Mouse (Mus musculus) CH12F3 (cell line): ENCODE results near the gene Ssu72.

Source experiments
- in situ Hi-C: fragments of 300-500 bp; cut with MboI; formaldehyde crosslinking; loops from 2 replicates; pipeline ENCODE4 v1.14.3; 2020; ENCODE audit warnings: low sequenced_read_pairs

Ssu72 gene

DNA sequence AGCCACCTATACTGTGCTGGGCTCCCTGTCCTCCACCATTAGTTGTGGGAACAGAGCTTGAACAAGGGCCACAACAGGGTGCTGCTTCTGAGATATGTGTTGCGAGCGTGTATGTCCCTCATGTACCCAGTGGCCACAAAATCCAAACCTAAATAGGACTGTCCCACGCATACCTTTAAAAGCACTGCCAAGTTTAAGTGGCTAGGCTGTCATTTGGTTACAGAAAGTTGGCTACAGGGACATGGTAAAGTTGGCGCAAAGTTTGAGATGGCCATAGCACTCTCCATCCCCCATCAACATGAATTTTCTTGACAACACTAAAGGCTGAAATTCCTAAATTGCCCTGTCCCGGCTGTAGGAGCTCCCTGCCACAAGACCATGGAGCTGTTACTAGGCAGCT is 40.5 kb downstream of the Ssu72 start:
- in situ Hi-C loops: no loop called here

DNA sequence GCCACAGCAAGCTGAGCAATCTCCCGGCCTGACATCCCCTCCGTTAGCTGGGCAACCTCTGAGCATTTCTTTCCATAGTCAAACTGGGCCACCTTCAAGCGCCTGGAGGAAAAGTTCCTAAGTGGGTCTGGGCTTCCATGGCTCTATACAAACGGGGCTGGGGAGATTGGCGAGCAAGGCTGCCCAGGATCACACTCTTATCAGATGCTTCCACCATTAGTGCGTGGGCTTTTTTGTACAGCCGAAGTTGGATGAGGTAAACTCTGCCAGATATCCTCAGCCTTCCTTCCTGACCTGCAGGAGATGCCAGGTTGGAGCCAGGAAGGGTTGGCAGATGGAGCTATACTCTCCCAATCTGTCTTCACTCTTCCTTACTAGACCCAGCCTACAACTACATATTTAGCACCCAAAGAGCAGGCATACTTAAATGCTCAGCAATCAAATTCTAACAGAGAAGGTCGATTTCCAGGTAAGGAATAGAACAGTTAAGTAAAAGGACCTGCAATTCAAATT is 41.5 kb downstream of the Ssu72 start:
- in situ Hi-C loops: no loop called here

DNA sequence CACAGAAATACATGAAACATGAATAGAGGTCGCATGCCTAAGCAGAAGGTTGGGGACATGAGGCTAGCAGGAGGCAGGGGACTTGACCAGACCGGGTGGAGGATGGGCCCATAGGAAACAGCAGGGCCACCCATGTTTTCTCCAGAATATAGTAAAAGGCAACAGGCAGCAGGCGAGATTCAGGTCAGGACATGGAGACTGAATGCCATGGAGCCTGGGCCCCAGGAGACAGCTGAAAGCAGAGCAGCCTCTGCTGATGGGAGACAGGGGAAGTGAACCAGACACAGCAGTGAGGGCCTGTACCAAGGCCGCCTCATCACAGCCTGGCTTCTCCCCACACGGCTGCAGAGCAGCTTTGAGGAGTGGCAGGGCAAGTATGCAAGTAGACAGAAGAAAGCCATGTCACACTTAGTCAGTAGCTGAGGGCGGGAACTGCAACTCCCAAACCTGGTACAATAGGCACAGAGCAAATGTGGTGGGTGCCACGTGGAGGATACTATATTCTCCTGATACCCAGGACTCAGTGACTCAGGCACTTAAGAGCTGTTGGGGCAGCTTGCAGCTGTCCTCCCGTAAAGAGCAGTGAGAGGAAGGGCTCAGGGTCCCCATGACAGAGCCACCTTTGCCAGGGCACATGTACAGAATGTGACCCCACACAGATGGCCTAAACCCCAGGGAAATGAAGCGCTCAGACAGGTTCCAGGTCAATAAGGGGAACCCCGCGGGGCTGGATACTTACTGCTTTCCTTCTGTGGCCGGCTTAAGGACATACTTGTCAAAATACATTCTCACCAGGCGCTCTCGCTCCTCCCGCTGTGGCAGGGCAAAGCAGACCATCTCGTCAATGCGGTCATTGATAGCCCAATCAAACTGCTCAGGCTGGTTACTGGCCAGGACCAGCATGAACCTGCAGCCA is 42.2 kb downstream of the Ssu72 start:
- in situ Hi-C loops: no loop called here

DNA sequence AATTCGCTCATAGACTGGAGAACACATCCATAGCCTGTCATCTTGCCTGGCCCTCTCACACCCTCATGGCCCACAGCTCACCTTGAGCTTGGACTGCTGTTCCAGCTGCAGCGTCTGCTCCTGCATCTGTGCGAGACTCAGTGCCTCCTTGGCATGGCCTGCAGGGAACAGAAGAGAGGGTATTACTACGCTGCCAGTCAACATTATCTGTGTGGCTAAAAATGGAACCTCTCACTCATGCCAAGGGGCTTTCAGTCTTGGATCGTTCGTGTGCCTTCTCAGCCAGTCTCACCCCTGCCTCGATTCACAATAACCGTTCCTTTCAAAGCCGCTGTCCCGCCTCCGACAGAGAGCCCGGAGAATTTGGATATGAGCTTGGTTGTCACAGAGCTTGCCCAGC is 52.4 kb downstream of the Ssu72 start:
- in situ Hi-C loops: no loop called here

DNA sequence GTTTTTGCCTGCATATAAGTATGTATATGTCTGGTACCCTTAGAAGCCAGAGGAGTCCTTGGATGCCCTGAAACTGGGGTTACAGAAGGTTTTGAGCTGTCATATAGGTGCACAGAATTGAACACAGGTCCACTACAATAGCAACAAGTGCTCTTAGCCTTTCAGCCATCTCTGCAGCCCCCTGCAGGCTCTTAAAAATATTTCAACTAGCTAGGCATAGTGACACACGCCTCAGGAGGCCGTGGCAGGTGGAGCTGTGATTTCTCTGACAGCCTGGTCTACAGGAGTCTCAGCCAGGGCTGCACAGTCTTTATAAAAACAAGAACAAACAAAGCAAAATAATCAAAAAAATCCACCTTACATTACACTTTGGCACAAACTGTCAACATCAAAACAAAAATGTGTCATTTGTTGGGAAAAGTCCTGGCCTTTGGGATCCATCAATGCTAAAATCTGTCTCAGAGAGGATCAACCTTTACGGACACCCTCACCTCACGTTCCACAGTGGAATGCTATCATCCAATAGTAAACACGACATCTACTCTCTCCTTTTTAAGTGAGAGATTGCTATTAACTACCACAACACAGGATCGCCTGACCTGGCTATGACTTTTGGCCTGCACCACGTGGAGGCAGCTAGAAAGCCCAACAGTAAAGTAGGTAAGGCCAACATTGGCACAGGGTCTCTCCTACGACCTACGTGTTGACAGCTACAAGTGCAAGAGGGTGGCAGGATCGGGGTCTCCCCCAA is 55.4 kb downstream of the Ssu72 start:
- in situ Hi-C loops: no loop called here

DNA sequence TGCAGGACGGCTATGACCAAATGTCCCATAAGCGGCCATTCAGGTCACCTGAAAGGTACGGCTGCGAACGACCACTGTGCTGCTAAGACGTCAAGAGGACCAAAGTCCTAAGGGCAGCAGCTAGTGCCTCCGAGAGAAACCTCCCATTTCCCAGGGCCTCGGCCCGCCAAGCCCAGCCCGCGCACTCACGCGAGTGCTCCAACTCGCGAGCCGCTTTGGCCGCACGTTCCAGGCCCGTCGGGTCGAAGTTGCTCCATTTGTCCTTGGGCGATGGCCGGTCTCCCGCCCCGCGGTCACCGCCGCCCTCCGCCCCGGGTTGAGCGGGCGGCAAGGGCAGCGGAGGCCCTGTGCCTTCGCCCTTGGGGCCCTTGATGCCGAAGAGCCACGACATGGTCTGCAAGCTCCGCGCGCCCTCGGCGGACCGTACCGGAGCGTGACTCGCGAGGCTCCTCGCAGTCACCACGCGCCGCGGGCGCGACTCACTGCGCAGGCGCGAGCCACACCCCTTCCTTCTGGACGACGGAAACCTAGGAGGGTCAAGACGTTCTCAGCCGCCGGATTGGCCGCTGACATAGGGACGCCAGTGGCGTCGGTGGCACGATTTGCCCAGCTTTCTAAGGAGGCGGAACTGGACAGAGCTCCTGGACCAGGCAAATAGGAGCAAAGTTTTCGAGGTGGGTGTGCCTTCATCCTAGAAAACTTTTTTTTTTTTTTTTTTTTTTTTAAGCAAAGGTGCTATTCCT is 56.2 kb downstream of the Ssu72 start, which contains the start of gene Atad3a:
Atad3a (minus strand) TSS at position 481 of the 743 bp plus-strand sequence.
- in situ Hi-C loops: no loop called here

DNA sequence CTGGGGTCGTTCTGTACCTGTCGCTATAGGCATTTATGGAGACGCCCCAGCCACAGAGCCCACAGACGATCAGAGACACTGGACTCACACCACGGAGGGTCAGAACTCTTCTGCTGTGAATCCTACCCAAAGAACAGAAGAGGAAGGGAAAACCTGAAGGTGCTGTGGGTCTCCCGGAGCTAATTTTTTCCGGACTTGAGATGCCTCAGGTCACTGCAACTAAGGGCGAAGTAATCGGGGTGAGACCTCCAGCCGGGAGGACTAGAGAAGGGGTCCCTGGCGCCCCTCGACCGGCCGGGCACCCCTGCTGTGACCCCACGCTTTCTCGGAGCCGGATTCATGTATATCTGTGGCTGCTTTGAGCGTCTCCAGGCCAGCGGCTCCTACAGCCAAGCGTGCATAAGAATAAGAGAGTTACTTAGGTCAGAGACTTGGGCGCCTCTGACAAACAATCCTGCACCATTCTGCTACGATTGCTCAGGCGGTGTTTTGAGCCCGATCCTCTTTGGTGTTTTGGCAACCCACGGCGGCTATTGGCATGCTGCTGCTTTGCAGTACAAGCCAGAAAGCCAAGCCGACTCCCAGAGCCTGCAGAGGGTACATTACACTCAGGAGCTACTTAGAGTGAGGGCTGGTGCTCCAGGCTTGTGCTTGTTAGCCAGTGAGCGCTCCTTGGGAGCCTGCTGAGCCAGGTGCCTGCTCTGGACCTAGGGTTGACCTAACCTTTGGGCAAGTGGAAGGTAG is 56.9 kb downstream of the Ssu72 start:
- in situ Hi-C loops: no loop called here

DNA sequence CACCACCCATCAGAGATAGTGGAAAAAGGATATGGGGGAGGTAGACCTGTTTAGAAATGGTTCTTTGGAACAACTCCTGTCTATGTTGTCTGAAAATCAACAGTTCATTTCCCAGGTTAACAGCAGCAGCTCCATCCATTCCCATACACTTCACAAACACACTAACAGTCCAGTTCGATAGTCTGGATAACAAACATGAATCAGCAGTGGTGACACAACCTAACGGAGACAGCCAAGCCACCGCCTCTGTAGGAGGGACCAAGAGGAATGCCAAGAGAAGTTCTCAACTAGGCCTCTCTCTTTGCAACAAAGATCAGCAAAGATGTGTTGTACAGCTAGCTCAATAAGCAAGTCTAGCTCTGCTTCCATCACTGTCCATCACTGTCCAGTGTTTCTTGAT is 57.8 kb downstream of the Ssu72 start:
- in situ Hi-C loops: no loop called here

DNA sequence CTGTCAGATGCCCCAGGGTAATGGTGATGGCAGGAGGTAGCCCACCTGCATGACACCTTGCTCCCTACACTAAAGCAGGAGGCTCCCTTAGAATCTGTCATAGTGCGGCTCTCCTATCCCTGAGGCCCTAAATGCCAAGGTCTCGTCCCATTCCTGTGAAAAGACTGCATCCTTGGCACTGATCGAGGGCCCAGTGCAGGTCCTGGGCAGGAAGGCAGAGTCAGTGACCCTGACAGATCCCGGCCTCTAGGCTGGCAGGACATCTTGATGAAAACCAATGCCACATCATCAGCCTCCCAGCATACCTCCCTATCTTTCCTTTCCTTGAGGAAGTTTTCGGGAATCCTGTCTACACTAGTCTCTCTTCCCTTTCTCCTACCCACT is 64.9 kb downstream of the Ssu72 start:
- in situ Hi-C loops: no loop called here

DNA sequence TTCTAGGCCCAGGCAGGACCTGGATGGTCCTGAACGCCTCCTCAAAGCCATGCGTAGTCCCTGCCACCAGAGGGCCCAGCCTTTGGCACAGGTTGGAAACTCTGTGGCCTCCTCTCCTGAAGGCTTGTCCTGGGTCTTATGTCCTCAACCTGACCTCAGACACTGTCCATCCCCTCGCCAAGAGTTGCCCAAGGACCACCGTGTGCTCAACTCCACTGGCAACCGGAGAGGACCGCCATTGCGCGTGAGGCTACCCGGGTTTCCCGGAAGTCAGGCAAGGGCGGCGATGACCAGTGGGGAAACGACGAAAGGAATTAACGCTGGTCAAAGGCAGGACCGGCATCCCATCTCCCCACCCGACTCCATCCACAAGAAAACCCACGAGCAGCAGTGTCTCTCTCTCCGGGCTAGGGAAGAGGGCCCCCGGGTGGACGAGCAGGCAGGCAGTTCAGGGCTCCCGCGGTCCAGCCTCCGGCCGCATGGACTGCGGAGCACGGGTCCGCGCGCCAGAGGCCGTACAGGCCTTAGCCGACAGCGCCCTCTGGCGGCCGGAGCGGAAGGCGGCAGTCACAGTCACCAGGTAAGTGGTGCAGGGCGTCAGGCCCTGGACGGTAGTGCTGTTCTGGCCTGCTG is 65.4 kb downstream of the Ssu72 start:
- in situ Hi-C loops: no loop called here

DNA sequence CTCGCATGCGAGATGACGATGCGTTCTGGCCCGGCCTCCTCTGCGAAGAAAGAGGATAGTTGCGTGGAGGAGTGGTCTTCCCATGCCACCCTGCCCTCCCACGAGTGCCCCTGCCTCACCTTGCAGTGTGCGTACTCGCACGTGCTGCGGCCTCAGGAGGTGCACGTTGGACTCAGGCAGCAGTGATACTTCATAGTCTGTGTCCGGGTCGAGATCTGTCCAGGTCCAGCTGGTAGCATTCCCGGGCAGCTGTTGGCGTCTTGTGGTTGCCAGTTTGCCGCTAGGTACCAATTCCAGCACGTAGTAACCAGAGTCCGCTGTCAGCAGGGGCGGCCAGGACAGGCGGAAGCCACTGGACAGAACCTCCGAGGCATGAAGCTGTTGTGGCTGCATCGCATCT is 66.0 kb downstream of the Ssu72 start:
- in situ Hi-C loops: no loop called here

DNA sequence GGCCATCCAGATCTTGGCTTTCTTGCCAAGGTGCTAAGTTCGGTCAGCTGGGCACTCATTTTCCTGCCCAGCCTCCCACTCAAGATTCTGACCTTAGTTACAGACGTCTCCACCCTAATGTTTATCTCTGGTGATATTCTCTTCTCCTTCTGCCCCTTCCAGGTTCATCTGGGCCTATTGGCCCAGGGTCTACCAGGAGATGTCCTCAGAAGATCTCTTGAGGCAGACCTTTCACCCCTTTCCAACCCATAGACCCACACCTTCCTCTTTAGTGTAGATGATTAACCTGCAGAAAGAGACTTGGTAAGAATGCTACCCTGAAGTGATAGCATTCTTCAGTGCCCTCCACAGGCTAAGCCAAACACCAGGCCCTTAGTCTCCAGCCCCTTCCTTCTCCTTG is 67.1 kb downstream of the Ssu72 start:
- in situ Hi-C loops: no loop called here

DNA sequence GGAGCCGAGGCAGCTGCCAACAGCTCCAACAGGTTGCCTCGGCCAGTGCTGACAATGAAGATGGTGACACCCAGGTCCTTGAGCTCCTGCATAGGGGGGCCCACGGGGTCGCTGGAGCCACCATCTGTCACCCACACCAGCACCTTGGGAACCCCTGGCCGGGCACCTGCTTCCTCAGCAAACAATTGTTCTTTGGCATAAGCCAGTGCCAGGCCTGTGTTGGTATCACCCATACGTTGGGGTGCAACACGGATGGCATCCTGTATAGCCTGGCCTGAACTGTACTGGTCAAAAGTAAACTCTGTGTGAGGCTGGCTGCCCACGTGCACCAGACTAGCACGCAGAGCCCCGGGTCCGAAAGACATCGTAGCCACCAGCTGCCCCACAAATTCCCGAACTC is 68.2 kb downstream of the Ssu72 start:
- in situ Hi-C loops: no loop called here

DNA sequence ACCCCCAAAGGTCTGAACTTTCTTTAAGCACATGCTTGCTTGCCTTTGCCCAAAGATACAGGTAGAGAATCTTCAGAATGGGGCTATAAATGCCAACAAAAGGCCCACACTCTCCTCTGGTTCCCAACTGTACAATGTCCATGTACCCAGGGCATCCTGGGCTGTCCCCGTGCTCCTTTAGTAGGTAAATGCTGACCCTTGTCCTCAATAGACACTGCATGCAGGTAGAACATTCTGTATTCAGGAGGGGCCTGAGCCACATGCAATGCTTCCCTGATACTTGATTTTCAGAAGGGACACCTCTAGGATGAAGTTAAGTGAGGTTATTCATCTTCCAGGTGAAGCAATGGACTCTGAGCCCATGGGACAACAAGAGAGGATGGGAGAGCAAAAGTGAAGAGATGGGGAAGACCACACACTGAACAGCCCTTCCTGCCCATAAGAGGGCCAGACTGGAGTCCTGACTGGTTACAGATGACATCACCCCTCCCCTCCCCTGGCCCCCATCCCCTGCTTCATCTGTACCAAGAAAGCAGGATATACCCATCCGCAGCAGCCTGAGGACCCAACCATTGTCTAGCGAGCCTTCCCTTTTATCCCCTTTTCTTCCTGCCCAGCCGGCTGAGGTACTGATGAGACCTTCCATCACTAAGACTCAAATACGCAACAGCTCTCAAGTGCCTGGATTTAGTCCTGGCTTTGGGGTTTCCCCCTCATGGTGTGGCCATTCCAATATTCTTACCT is 68.9 kb downstream of the Ssu72 start:
- in situ Hi-C loops: no loop called here

DNA sequence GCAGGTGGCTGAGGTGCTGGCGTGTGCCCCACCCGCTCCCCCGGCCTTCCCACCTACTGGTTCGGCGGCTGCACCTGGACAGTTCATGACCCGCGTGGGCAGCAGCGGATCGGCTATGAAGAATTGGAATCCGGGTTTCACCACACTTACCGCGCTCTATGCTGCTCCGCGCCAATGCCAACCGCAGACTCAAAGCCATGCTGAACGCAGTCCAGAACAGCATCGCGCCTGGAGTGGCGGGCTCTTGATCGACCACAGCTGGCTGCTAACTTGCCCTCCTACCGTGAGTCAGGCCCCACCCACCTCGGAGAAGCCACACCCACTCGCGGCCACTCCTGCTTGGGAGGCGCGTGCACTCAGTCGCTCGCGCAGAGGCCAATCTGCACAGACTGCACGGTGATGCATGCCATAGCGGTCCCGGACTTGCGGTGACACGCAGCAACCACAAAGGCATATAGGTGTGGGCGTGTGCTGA is 69.7 kb downstream of the Ssu72 start, which contains the start of gene Vwa1:
Vwa1 (minus strand) TSS at position 419 of the 475 bp plus-strand sequence.
- in situ Hi-C loops: no loop called here

DNA sequence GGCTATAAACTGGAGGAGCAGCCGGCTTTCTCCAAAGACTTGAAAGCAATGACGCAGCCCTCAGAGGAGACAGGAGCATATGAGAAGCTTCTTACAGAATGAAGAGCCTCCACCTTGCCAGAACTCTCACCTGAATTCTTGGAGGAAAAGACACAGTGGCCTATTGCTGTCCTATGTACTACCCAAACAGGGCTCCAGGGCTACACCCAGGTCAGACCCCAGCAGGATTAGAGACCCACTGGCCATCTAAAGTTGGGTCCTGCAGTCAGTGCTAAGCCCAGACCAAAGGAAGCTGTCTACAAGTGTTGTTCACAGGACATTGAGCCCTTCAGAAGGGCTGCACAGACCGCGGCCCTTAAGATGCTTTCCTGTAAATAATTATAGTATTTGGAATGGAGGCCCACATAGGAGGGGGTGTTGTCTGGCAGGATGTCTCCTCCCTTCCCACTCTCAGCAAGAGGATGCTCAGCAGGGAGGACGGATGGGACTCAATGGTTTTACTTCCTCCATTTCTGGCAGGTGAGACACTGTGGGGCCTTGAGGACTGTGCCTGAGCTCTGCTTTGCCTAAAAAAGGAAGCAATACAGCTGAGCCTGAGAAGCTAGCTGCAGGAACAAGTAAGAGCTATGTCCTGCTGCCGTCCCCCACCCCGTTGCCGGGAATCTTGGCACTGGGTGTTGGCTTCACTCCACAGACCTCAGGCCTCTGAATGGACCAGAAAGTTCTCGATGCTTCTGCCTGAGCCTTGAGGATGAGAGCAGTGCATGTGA is 70.6 kb downstream of the Ssu72 start:
- in situ Hi-C loops: no loop called here

DNA sequence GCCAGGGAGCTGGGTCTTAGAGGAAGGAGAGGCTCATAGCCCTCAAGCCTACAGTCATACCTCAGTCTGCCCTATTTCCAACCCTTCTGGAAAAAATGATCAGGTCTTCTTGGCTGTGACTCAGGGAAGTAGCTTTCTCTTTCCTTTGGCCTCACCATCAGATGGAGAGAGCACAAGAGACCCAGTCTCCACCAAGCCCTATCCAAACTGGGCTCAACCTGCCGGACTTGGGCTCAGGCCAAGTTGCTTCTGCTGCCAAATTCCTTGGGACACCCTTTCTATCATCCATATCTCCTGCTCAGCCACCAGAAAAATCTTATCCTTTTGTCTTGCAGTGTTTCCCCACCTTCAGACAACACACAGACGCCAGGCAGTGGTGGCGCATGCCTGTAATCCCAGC is 71.3 kb downstream of the Ssu72 start:
- in situ Hi-C loops: no loop called here

DNA sequence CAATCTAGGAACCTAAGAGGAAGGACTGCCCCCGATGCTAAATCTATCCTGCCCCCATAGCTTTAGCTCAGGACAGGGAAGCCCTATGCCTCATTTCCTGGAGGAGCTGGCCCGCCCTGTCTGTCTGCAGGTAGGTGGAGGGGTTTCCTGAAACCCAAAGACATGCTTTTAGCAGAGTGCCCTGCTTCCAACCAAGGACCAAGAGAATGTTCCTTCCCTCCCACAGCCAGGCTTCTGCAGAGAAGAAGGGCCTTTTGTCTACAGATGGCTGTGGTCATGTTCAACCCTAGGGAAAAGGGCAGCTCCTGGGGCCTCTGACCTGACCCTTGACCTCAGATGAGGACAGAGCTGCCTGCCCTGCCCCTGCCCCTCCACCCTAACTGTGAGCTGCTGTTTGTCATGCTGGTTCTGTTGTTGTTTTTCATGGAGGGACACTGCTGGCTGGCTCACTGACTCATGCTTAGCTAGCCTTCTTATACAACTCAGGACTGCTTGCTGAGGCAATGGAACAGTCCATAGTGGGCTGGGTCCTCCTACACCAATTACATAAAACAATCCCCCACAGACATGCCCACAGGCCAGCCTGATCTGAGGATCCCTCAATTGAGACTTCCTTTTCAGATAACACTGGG is 72.2 kb downstream of the Ssu72 start:
- in situ Hi-C loops: no loop called here
